Mouse (Mus musculus) CH12F3 (cell line): ENCODE measurements around the gene C1qb.

Experiments used
- in situ Hi-C: fragments of 300-500 bp; cut with MboI; formaldehyde crosslinking; loops from 2 replicates; pipeline ENCODE4 v1.14.3; 2020; ENCODE audit warnings: low sequenced_read_pairs

The C1qb gene

GRCm38 (mm10) chr4:136886101-136886500, at the start of gene C1qb:
Gene C1qb (minus strand): TSS chr4:136886187.
- in situ Hi-C loops, result loop anchor here (25.0 kb wide), 1 partner anchor 401 kb away; the partner anchor contains the start of gene Wnt4

DNA sequence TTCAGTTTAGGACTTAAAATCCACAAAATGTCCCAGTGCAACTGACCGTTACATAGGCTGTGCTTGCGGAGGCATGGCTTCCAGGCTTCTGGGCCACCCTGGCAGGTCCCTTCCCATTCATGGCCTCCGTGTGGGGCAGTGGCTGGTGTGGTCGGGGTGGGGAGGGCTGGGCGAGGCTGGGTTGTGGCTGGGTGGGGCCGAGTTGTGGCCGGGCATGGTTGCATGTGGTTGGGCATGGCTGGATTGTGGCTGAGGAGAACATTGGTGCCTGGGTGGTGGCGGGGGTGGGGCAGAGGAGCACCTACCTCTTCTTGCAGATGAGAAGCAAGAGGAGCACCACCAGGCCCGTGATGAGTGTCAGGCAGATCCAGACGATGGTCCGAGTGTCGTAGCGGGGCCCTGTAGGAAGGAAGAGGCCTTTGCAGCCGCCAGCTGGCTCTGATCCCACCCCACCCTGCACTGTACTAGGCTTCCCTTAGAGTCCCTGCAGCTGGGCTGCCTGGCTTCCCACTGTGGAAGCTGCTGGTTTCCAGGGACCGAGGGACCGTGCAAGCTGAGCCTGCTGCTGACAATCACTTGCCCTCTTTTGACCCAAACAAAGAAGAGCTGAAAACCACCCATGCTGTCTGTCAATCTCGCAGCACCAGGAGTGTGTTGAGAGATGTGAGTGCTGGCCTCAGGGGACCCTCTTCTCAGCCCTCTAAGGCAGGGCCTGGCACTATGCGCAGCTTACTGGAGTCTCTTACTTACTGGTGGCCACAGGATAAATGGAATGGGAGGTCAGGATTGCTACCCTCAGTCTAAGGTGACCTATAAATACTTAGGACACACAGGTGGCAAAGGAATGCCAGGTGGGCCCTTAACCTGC, 49.0 kb upstream of the C1qb start:
- in situ Hi-C loops, result no loop called here

- in situ Hi-C loops, result no loop called here
These were observed 44.5 kb upstream of the C1qb start for GRCm38 (mm10) chr4:136930474-136930873.

GRCm38 (mm10) chr4:136928928-136929327, 42.9 kb upstream of the C1qb start:
- in situ Hi-C loops, result no loop called here

DNA sequence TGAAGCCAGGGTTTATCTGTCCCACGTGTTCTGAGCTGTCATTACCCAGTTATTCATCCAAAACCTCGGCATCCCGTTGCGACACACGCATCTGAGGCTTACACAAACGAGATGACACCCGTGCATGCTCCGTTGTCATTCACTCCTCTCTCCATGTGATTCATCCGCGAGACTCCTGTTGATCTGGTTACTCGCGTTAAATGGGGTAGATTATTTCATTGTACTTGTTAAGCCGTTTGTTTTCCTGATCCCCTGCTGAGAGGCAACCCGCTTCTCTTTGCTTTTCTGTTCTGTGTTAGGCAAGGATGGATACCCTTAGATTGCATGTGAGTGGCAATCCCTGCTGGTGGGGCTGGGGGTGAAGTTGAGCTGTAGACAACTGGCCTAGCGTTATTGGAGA, 39.8 kb upstream of the C1qb start:
- in situ Hi-C loops, result no loop called here

- in situ Hi-C loops, result no loop called here
These were observed 38.5 kb upstream of the C1qb start for GRCm38 (mm10) chr4:136924529-136924928.

DNA sequence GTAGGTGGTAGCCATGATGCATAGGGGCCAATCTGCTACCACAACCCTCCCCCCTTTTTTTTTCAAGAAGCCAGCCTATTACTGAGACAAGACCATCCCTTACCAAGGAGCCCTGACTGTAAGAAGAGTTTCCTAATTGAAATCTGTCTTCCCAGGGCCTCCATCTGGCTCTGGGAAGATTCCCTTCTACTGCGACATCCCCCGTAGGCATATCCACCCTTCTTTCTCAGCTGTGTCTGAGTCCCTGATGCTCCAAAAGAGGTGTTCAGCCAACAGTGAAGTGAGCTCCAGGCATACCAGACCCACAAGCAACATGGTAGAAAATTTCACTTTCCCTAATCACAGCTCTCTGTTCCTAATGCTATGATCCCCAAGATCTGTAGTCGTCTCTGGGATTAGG, 33.5 kb upstream of the C1qb start:
- in situ Hi-C loops, result no loop called here

- in situ Hi-C loops, result no loop called here
These were observed 32.8 kb upstream of the C1qb start for GRCm38 (mm10) chr4:136918834-136919233.

DNA sequence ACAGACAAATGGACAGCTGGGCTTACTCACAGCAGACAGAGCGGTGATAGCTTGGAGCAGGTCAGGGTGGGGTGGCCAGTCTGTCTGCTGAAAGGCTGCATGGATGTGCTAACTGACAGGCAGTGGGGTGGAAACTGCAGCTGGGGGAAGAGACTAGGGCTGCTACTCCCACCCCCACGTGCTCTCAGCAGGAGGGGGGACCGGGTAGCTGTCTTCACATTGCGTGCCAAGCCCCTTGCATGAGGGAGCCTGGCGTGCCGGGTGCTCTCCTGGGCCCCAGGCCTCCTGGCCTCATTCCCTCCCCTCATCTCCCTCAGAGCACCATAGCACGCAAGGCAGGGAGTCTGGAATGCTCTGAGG, 31.2 kb upstream of the C1qb start:
- in situ Hi-C loops, result no loop called here

- in situ Hi-C loops, result no loop called here
These were observed 30.6 kb upstream of the C1qb start for GRCm38 (mm10) chr4:136916359-136917164.

DNA sequence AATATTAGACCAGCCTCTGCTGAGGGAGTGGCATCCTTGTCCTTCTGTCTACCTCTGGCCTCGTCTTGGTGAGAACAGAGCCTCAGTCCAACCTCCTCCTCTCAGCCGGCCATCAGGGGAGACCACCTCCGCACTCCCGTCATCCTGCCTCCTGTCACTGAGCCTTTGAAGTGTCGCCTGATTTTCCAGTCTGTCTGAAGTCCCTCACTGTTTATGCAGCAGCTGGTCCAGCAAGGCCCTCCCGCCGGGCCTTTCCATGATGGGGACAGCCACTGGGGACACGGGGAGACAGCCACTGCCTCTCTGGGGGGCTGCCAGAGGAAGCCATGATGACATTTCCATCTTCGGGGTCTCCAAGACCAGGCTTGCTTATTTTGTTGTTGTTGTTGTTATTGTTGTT, 26.9 kb upstream of the C1qb start:
- in situ Hi-C loops, result no loop called here

- in situ Hi-C loops, result no loop called here
These were observed 25.8 kb upstream of the C1qb start for GRCm38 (mm10) chr4:136911804-136912203.

DNA sequence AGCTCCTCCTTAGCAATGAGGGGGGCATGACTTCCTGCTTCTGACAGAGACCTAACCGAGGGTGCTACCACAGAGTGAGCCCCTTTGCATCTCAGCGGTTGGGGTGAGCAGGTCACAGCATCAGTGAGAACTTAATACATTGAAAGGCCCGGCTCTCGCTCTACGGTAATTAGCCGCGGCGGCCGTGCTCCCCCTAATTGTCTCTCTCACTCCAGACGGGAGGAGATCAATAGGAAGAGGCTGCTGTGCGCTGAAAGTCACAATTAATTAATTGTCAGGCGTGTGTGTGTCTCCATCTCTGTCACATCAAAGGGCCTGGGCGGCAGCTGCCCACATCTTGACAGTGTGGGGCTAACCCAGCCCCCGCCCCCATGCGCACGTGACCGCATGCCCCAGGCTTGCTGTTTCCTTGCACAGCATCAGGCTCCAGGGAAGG, 25.2 kb upstream of the C1qb start:
- in situ Hi-C loops, result no loop called here

DNA sequence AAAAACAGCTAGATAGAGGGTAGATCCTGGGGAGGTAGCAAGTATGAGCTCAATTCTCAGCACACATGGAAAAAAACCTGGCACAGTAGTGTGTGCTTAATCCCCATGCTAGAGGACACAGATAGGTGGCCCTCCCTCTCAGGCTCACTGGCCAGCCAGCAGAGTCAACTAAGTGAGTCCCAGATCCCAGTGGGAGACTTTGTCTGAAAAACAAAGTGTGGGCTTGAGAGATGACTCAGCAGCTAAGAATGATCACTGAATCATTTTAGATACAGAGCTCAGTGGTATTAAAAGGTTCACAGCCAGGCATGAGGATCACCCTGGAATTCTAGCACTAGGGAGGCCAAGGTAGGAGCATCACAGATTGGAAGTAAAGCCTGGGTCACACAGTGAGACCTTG, 21.8 kb upstream of the C1qb start:
- in situ Hi-C loops, result no loop called here

- in situ Hi-C loops, result no loop called here
These were observed 21.0 kb upstream of the C1qb start for GRCm38 (mm10) chr4:136907033-136907432.

GRCm38 (mm10) chr4:136904767-136905539, 19.0 kb upstream of the C1qb start:
- in situ Hi-C loops, result no loop called here

GRCm38 (mm10) chr4:136899154-136899553, 13.2 kb upstream of the C1qb start:
- in situ Hi-C loops, result loop anchor here (10.0 to 25.0 kb wide), 2 partner anchors 176 to 388 kb away; partner anchors contain the start of gene Wnt4

DNA sequence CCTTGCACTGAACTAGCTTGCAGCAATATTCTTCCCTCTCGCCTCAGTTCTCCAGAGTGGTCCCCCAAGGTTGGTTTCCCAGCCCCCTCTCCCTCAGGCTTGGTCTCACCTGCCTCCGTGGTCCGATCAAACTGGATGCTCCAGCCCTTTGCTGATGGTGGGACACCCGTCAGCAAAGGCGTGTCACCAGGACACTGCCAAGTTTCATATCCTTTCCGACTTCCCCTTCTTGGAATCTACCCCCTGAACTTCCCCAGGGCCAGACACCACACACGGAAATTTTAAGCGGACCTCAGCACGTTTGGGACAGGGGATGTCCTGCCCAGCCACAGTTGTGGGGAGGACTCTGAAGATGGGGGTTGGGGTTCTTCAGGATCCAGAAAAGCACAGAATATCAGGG, 12.7 kb upstream of the C1qb start, which contains the start of gene C1qa:
Gene C1qa, minus strand, starts transcription at position 167 of the 400 bp plus-strand sequence.
- in situ Hi-C loops, result loop anchor here (10.0 to 25.0 kb wide), 2 partner anchors 176 to 389 kb away; partner anchors contain the start of gene Wnt4

GRCm38 (mm10) chr4:136898084-136898598, 12.2 kb upstream of the C1qb start:
- in situ Hi-C loops, result loop anchor here (10.0 to 25.0 kb wide), 2 partner anchors 177 to 389 kb away; partner anchors contain the start of gene Wnt4

DNA sequence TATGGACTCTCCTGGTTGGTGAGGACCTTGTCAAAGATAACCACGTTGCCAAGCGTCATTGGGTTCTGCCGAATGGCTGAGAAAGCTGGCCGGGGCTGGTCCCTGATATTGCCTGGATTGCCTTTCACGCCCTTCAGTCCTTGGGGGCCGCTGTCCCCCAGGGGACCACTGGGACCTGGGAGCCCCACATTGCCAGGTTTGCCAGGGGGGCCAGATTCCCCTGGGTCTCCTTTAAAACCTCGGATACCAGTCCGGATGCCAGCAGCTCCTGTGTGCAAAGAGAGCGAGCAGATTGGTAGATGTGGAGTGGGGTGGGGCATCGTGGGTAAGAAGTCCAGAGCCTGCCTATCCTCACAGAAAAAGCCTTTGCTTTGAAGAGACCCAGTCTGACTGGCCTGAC, 10.5 kb upstream of the C1qb start:
- in situ Hi-C loops, result loop anchor here (10.0 to 25.0 kb wide), 2 partner anchors 178 to 391 kb away; partner anchors contain the start of gene Wnt4
